Mouse (Mus musculus) forebrain, embryonic 11.5 days (tissue): ENCODE measurements around the gene Nek1. TPM values are rescaled to one million over a fixed set of nuclear protein-coding genes. Genes with fewer than 3 reads are reported as not detected.

ENCODE experiments used
- ATAC-seq: fragments of 200-750 bp; cut with Nextera tagmentation; replicated peaks from 2 replicates; pipeline ENCODE4 v1.8.0; 2017; ENCODE audit warnings: moderate TSS enrichment; ENCODE audit not compliant: low FRiP score
- DNase-seq: peaks from one replicate; pipeline ENCODE4 v3.0.0-alpha.2; 2017; ENCODE audit warnings: low spot score
- H3K27ac ChIP-seq: fragments of 300-500 bp; sonication (generic); 2 replicates; pipeline ENCODE4 v1.5.1; 2014; ENCODE audit warnings: low read depth, low read length
- H3K27me3 ChIP-seq: fragments of 300-500 bp; sonication (generic); 2 replicates; pipeline ENCODE4 v1.6.1; 2014; ENCODE audit warnings: mild to moderate bottlenecking, low read length, mixed read lengths; ENCODE audit not compliant: control insufficient read depth, insufficient read depth
- H3K36me3 ChIP-seq: fragments of 300-500 bp; sonication (generic); 2 replicates; pipeline ENCODE4 v1.6.1; 2014; ENCODE audit warnings: mild to moderate bottlenecking, low read length, moderate library complexity, mixed read lengths; ENCODE audit not compliant: control insufficient read depth, insufficient read depth
- H3K4me1 ChIP-seq: fragments of 300-500 bp; sonication (generic); replicated peaks from 2 replicates; pipeline ENCODE4 v1.6.1; 2014; ENCODE audit warnings: low read length, mixed read lengths; ENCODE audit not compliant: control insufficient read depth, insufficient read depth
- H3K4me2 ChIP-seq: fragments of 300-500 bp; sonication (generic); 2 replicates; pipeline ENCODE4 v1.6.1; 2014; ENCODE audit warnings: low read depth, mild to moderate bottlenecking, low read length, moderate library complexity, mixed read lengths; ENCODE audit not compliant: severe bottlenecking
- H3K4me3 ChIP-seq: fragments of 300-500 bp; sonication (generic); 2 replicates; pipeline ENCODE4 v1.5.1; 2014; ENCODE audit warnings: low read depth, low read length
- H3K9ac ChIP-seq: fragments of 300-500 bp; sonication (generic); 2 replicates; pipeline ENCODE4 v1.6.1; 2014; ENCODE audit warnings: low read length
- H3K9me3 ChIP-seq: fragments of 300-500 bp; sonication (generic); 2 replicates; pipeline ENCODE4 v1.6.1; 2016; ENCODE audit warnings: low read length, mixed read lengths; ENCODE audit not compliant: control insufficient read depth
- WGBS: fragments of 180-500 bp; shearing (Covaris S2); extraction: QIAGEN DNeasy Blood & Tissue Kit; methylation state at CpG from one replicate; pipeline ENCODE4 v1.1.7; 2014; 5-methylcytosine and 5-hydroxymethylcytosine counted together
- polyA plus RNA-seq: library from polyadenylated mRNA; unstranded; fragments of >200 nt; fragmentation: Nextera tagmentation; extraction: Ambion mirVana; gene quantifications from 2 replicates; pipeline ENCODE4 v1.2.1, GENCODE M21; 2014

The Nek1 gene
- polyA plus RNA-seq, 1 experiment from 2014 or later = 20.5 TPM

DNA sequence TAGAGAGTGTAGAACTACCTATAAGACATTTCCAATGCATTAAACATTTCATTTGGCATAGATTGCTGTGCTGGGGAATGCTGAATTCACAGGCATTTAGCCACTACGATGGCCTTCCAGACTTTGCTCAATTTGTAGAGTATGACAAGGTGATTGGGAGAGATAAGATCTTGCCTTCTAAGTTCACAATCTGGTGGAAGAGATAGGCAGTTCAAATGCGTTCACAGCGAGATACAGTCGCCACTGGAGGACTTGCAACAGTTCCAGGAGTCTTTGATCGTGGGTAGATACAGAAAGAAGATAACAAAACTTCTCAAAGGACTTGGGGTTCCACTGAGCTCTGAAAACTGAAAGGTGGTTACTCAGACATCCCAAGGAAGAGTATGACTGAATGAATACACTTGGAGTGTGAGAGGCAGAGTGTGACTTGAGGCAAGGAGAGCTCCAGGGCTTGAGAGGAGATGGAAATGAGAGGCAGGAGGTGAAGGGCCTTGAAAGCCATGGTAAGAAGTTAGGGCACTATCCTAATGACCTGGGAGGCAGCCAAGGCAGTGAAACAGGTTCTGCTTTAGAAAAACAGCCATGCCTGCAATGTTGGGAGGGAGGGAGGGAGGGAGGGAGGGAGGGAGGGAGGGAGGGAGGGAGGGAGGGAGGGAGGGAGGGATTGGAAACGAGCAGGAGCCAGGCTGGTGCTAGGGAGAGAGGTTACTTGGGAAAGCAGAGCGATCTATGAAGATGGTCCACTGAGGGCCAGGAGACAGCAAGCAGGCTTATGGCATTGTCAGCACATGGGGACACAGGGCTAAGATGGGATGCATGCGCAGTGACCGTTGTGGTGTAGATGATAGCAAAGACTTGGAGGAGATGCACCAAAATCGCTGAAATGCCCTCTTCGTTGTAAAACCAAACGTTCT lies 184.9 kb downstream of the Nek1 start:
- DNase-seq = no peak

DNA sequence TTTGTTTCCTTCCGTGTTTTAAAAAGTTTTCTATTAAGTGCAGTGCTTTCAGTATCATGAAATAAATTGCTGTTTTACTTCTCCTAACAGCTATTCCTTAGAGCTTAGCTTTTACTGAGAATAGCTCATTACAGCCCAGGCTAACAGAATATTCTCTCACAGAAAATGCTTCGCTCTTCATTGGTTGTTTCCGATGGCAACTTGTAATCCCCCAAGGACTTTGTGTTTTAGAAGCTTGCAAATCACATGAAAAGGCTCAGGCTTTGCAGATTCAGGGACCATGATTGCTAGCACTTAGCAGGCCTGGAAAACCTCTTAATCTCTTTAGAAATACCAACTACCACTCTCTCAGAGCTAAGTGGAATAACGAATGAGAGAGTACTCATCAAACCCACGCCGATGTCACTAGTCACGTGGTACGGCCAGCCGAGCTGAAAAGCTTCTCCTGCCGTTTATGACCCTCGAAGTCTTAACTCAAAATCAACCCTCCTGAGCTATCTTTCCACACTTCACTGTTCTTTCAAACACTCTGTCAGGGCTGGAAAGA lies 185.7 kb downstream of the Nek1 start:
- H3K36me3 ChIP-seq = no peaks in the 10 kb centered on the region
- no peaks in the 10 kb centered on the region for H3K4me1 ChIP-seq
- DNase-seq (no peak), ATAC-seq (peak; percentile 56; the same call in 1 of the 2 replicates)
- H3K4me2 ChIP-seq = no peak overlapping the region
- H3K9ac ChIP-seq = no peak overlapping the region
- no peaks in the 10 kb centered on the region for H3K9me3 ChIP-seq
- WGBS = 48% methylated on average over 11 of the region's 11 CpGs
- peak overlapping the region; percentile 31; the same call in 1 of the 2 replicates for H3K27ac ChIP-seq
- no peak overlapping the region for H3K4me3 ChIP-seq
- no peaks in the 10 kb centered on the region for H3K27me3 ChIP-seq

More for the DNA sequence above, 184.9 kb downstream of the Nek1 start:
- no peak overlapping the region for H3K4me3 ChIP-seq
- H3K9me3 ChIP-seq = no peaks in the 10 kb centered on the region
- H3K4me2 ChIP-seq = no peak overlapping the region
- H3K4me1 ChIP-seq = no peaks in the 10 kb centered on the region
- no peaks in the 10 kb centered on the region for H3K27me3 ChIP-seq
- H3K36me3 ChIP-seq = no peaks in the 10 kb centered on the region
- WGBS = 78% methylated on average over 12 of the region's 12 CpGs
- no peak overlapping the region for H3K9ac ChIP-seq
- no peak for ATAC-seq
- H3K27ac ChIP-seq = no peak overlapping the region

Other genes starting within 250 kb of the Nek1 start
- gene Hpf1, start 102.8 kb upstream of the Nek1 start, polyA plus RNA-seq = 138 and 148 TPM in 2 replicates
- gene Clcn3, start 9.9 kb upstream of the Nek1 start, polyA plus RNA-seq = 39.3 and 44.4 TPM in 2 replicates
- gene Sh3rf1, start 230.7 kb downstream of the Nek1 start, polyA plus RNA-seq = 28.1 and 28.8 TPM in 2 replicates